Mouse (Mus musculus): ENCODE measurements around the gene Gm10073. TPM values are rescaled to one million over a fixed set of nuclear protein-coding genes. Genes with fewer than 3 reads are reported as not detected.
"Not testable (repeated sequence)": the region's sequence is repeated elsewhere in the genome, so short reads cannot be mapped to it uniquely, and the experiment has no call there.

Gm10073 gene
- polyA plus RNA-seq, 1 experiment from 2014 or later, result 10.1 TPM

- Histone ChIP-seq H3K27ac (ENCODE audit: low read depth) (no peak overlapping the region), H3K27me3 (ENCODE audit: insufficient read depth, low read length) (peaks cover 52% of the 10 kb centered on the region), H3K9ac (no peak overlapping the region), H3K9me3 (ENCODE audit: low read depth, low read length) (no peaks in the 10 kb centered on the region), H3K4me2 (peak overlapping the region; percentile 35; the same call in 1 of the 2 replicates), H3K4me1 (ENCODE audit: insufficient read depth) (peaks cover 2% of the 10 kb centered on the region; the same call in 1 of the 2 replicates), H3K4me3 (ENCODE audit: low read depth, low read length) (no peak overlapping the region), H3K36me3 (ENCODE audit: insufficient read depth) (no peaks in the 10 kb centered on the region)
- no peak for TF ChIP-seq CTCF (IDR thresholded peaks at IDR 0.05; ENCODE audit: low read depth)
- DNase-seq (no peak), ATAC-seq (ENCODE audit: insufficient read depth) (no peak)
- 23% methylated on average over 15 of the region's 15 CpGs for WGBS
Observed at GRCm38 (mm10) chr8:106606601-106607145, 33.4 kb upstream of the Gm10073 start.

- Histone ChIP-seq H3K4me3 (ENCODE audit: low read depth, low read length) (no peak overlapping the region), H3K36me3 (ENCODE audit: insufficient read depth) (no peaks in the 10 kb centered on the region), H3K27me3 (ENCODE audit: insufficient read depth, low read length) (peaks cover 52% of the 10 kb centered on the region), H3K4me1 (ENCODE audit: insufficient read depth) (no peaks in the 10 kb centered on the region), H3K9ac (no peak overlapping the region), H3K4me2 (peak overlapping the region; percentile 16; the same call in 1 of the 2 replicates), H3K27ac (ENCODE audit: low read depth) (no peak overlapping the region), H3K9me3 (ENCODE audit: low read depth, low read length) (no peaks in the 10 kb centered on the region)
- DNase-seq (no peak), ATAC-seq (ENCODE audit: insufficient read depth) (no peak)
- no peak for TF ChIP-seq CTCF (IDR thresholded peaks at IDR 0.05; ENCODE audit: low read depth)
- WGBS, result 17% methylated on average over 4 of the region's 4 CpGs
Observed at GRCm38 (mm10) chr8:106606121-106606520, 32.9 kb upstream of the Gm10073 start.

- WGBS, result 36% methylated on average over 7 of the region's 7 CpGs
- Histone ChIP-seq H3K36me3 (ENCODE audit: insufficient read depth) (no peaks in the 10 kb centered on the region), H3K4me3 (ENCODE audit: low read depth, low read length) (no peak overlapping the region), H3K9ac (no peak overlapping the region), H3K27me3 (ENCODE audit: insufficient read depth, low read length) (peaks cover 52% of the 10 kb centered on the region), H3K27ac (ENCODE audit: low read depth) (no peak overlapping the region), H3K9me3 (ENCODE audit: low read depth, low read length) (no peaks in the 10 kb centered on the region), H3K4me2 (peak overlapping the region; percentile 16; the same call in 1 of the 2 replicates), H3K4me1 (ENCODE audit: insufficient read depth) (no peaks in the 10 kb centered on the region)
- DNase-seq (no peak), ATAC-seq (ENCODE audit: insufficient read depth) (no peak)
- no peak for TF ChIP-seq CTCF (IDR thresholded peaks at IDR 0.05; ENCODE audit: low read depth)
Observed at GRCm38 (mm10) chr8:106605657-106606056, 32.4 kb upstream of the Gm10073 start.

- Histone ChIP-seq H3K4me3 (ENCODE audit: low read depth, low read length) (peak overlapping the region; percentile 55), H3K9me3 (ENCODE audit: low read depth, low read length) (no peaks in the 10 kb centered on the region), H3K4me2 (peak overlapping the region; percentile 61), H3K4me1 (ENCODE audit: insufficient read depth) (no peaks in the 10 kb centered on the region), H3K27me3 (ENCODE audit: insufficient read depth, low read length) (peaks cover 52% of the 10 kb centered on the region), H3K9ac (peak overlapping the region; percentile 60), H3K36me3 (ENCODE audit: insufficient read depth) (no peaks in the 10 kb centered on the region), H3K27ac (ENCODE audit: low read depth) (peak overlapping the region; percentile 89; the same call in 1 of the 2 replicates)
- no peak for ATAC-seq (ENCODE audit: insufficient read depth)
- TF ChIP-seq CTCF (IDR thresholded peaks at IDR 0.05; ENCODE audit: low read depth), result no peak
- no peak for DNase-seq
- WGBS, result 1% methylated on average over 19 of the region's 19 CpGs
Observed at GRCm38 (mm10) chr8:106603933-106604332, 30.7 kb upstream of the Gm10073 start.

- Histone ChIP-seq H3K9me3 (ENCODE audit: low read depth, low read length) (no peaks in the 10 kb centered on the region), H3K4me1 (ENCODE audit: insufficient read depth) (no peaks in the 10 kb centered on the region), H3K4me2 (peak within 1 kb of the TSS; percentile 61), H3K27ac (ENCODE audit: low read depth) (peak within 1 kb of the TSS; percentile 89), H3K9ac (peak within 1 kb of the TSS; percentile 60), H3K36me3 (ENCODE audit: insufficient read depth) (no peaks in the 10 kb centered on the region), H3K27me3 (ENCODE audit: insufficient read depth, low read length) (peaks cover 52% of the 10 kb centered on the region), H3K4me3 (ENCODE audit: low read depth, low read length) (peak within 1 kb of the TSS; percentile 55)
- peak; percentile 92 for ATAC-seq (ENCODE audit: insufficient read depth)
- WGBS, result under 1% methylated on average over 53 of the region's 53 CpGs
- no peak for TF ChIP-seq CTCF (IDR thresholded peaks at IDR 0.05; ENCODE audit: low read depth)
- DNase-seq, result peak; percentile 80
Observed at GRCm38 (mm10) chr8:106603131-106603819, 30.0 kb upstream of the Gm10073 start, which contains the start of gene Cdh1. TSS of gene Cdh1 (plus strand) at chr8:106603351.

- Histone ChIP-seq H3K9ac (no peak overlapping the region), H3K9me3 (ENCODE audit: low read depth, low read length) (no peaks in the 10 kb centered on the region), H3K4me1 (ENCODE audit: insufficient read depth) (no peaks in the 10 kb centered on the region), H3K36me3 (ENCODE audit: insufficient read depth) (no peaks in the 10 kb centered on the region), H3K4me3 (ENCODE audit: low read depth, low read length) (no peak overlapping the region), H3K4me2 (no peak overlapping the region), H3K27me3 (ENCODE audit: insufficient read depth, low read length) (peaks cover 25% of the 10 kb centered on the region), H3K27ac (ENCODE audit: low read depth) (no peak overlapping the region)
- no peak for ATAC-seq (ENCODE audit: insufficient read depth)
- no peak for DNase-seq
- 34% methylated on average over 7 of the region's 7 CpGs for WGBS
- no peak for TF ChIP-seq CTCF (IDR thresholded peaks at IDR 0.05; ENCODE audit: low read depth)
Observed at GRCm38 (mm10) chr8:106599265-106599979, 26.2 kb upstream of the Gm10073 start.

- no peak overlapping the region for H3K4me3 ChIP-seq (ENCODE audit: low read depth, low read length)
- no peaks in the 10 kb centered on the region for H3K36me3 ChIP-seq (ENCODE audit: insufficient read depth)
- no peaks in the 10 kb centered on the region for H3K4me1 ChIP-seq (ENCODE audit: insufficient read depth)
- H3K9me3 ChIP-seq (ENCODE audit: low read depth, low read length), result no peaks in the 10 kb centered on the region
- no peak overlapping the region for H3K4me2 ChIP-seq
- DNase-seq, result no peak
- TF ChIP-seq CTCF (IDR thresholded peaks at IDR 0.05; ENCODE audit: low read depth), result no peak
- no peak overlapping the region for H3K27ac ChIP-seq (ENCODE audit: low read depth)
- peaks cover 2% of the 10 kb centered on the region; the same call in 1 of the 2 replicates for H3K27me3 ChIP-seq (ENCODE audit: insufficient read depth, low read length)
- ATAC-seq (ENCODE audit: insufficient read depth), result no peak
- WGBS, result 90% methylated on average over 5 of the region's 5 CpGs
- no peak overlapping the region for H3K9ac ChIP-seq
Observed at GRCm38 (mm10) chr8:106597067-106597466, 23.8 kb upstream of the Gm10073 start.

- ATAC-seq (ENCODE audit: insufficient read depth); H3K36me3 ChIP-seq (ENCODE audit: insufficient read depth); H3K9me3 ChIP-seq (ENCODE audit: low read depth, low read length); H3K4me3 ChIP-seq (ENCODE audit: low read depth, low read length); DNase-seq; H3K4me2 ChIP-seq; H3K27me3 ChIP-seq (ENCODE audit: insufficient read depth, low read length); H3K4me1 ChIP-seq (ENCODE audit: insufficient read depth); H3K27ac ChIP-seq (ENCODE audit: low read depth); H3K9ac ChIP-seq: not testable (repeated sequence)
- 91% methylated on average over 3 of the region's 3 CpGs for whole genome bisulfite sequencing
Observed at GRCm38 (mm10) chr8:106595623-106596022, 22.4 kb upstream of the Gm10073 start.
